Mouse (Mus musculus) lung, postnatal 4 days (tissue): Measurements from ENCODE around the gene AF366264.
"Not testable (repeated sequence)": the region's sequence is repeated elsewhere in the genome, so short reads cannot be mapped to it uniquely, and the experiment has no call there.

Experiments
- DNase-seq, 2 experiments: peaks; one replicate each; pipeline ENCODE4 v3.0.0; 2021

AF366264 gene

GRCm38 (mm10) chr8:13838289-13838688 is at the start of gene AF366264:
TSS of gene AF366264 (minus strand) at chr8:13838389.
- DNase-seq = not testable (repeated sequence)

GRCm38 (mm10) chr8:13843286-13843685 is 5.1 kb upstream of the AF366264 start:
- DNase-seq = not testable (repeated sequence)

GRCm38 (mm10) chr8:13828598-13829172 is 9.5 kb downstream of the AF366264 start:
- DNase-seq = no peak

- DNase-seq = no peak
These were observed 38.6 kb downstream of the AF366264 start for GRCm38 (mm10) chr8:13799566-13799965.

- no peak for DNase-seq
These were observed 40.5 kb downstream of the AF366264 start for GRCm38 (mm10) chr8:13797676-13798075.

GRCm38 (mm10) chr8:13793746-13794101 is 44.5 kb downstream of the AF366264 start:
- DNase-seq = no peak

- no peak for DNase-seq
These were observed 45.0 kb downstream of the AF366264 start for GRCm38 (mm10) chr8:13793097-13793745.

- DNase-seq = no peak
These were observed 48.6 kb downstream of the AF366264 start for GRCm38 (mm10) chr8:13789606-13790005.

- peak; percentile 97 for DNase-seq
These were observed 52.4 kb downstream of the AF366264 start for GRCm38 (mm10) chr8:13785764-13786299.

GRCm38 (mm10) chr8:13785250-13785763 is 52.9 kb downstream of the AF366264 start, which contains the start of gene Upf3a:
TSS of gene Upf3a (plus strand) at chr8:13785615.
- peak; percentile 93 to 94 for DNase-seq
